Comparison of ENCODE assay signal across 10 mouse cellular contexts in the genomic region with DNA sequence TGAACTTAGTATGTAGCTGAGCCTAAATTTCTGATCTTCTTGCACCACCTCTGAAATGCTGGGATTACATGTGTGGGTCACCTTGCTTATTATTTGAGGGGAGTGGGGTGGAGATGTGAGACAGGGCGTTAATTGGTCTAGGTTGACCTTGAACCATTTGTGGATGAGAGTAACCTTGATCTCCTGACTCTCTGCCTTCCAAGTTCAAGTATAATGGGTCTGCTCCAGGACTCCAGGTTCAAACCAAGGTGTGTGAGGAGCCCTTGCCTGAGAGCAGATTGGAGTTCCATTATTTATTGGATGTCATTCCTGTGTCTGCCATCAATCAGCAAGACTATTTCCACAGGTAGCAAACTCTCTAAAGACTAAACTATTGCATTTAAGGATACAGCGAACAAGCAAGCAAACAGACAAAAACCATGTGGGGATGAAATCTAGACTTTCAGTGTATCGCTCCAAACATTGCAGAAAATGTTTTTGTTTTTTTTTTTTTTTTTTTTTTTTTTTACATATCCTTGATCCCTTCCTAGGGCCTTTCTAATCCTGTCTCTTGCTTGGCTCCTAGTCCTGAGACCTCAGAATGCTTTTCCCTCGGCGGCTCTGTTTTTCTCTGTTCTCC. TPM values are rescaled to one million over a fixed set of nuclear protein-coding genes. Genes with fewer than 3 reads are reported as not detected.
DNase-seq lines count a peak whose midpoint lies in the region; ATAC-seq and TF ChIP-seq lines count a peak whose summit lies in the region.
"Had no signal": no experiment of that assay in that cellular context is flagged by ENCODE, and none has a peak within 500 bp of the region (broad histone marks: within the 10 kb centered on the region; RNA-seq: fewer than 3 reads in every experiment).

No protein-coding gene starts in this region.

- no peaks in the 10 kb centered on the region for H3K9me3 ChIP-seq in embryonic facial prominence, embryonic 13.5 days
- no peaks in the 10 kb centered on the region for H3K9me3 ChIP-seq in intestine, embryonic 16.5 days (ENCODE audit: control insufficient read depth, low read length)
- no peaks in the 10 kb centered on the region for H3K9me3 ChIP-seq in neural tube, embryonic 12.5 days

- peaks cover 5% of the 10 kb centered on the region; the same call in 1 of the 2 replicates for H3K4me1 ChIP-seq in embryonic facial prominence, embryonic 13.5 days
- no peaks in the 10 kb centered on the region for H3K4me1 ChIP-seq in intestine, embryonic 16.5 days (ENCODE audit: control insufficient read depth, insufficient read depth, low read length)
- H3K4me1 ChIP-seq in neural tube, embryonic 12.5 days: no peaks in the 10 kb centered on the region

- ATAC-seq in embryonic facial prominence, embryonic 13.5 days (ENCODE audit: insufficient number of reproducible peaks, insufficient read depth, low FRiP score, low TSS enrichment, low read depth): no peak
- no peak for ATAC-seq in intestine, embryonic 16.5 days
- ATAC-seq in neural tube, embryonic 12.5 days (ENCODE audit: low FRiP score, low read depth): no peak

- TF ChIP-seq CTCF in layer of hippocampus, adult 2 months (conservative IDR thresholded peaks at IDR 0.05): no peak

- H3K4me2 ChIP-seq in embryonic facial prominence, embryonic 13.5 days: peak overlapping the region; percentile 98
- H3K4me2 ChIP-seq in intestine, embryonic 16.5 days (ENCODE audit: low read depth, low read length): peak overlapping the region; percentile 90
- H3K4me2 ChIP-seq in neural tube, embryonic 12.5 days (replicated peaks): peak overlapping the region; percentile 97

- no peak for DNase-seq in layer of hippocampus, adult 2 months (ENCODE audit: low spot score in 2 of 2)
- DNase-seq in layer of hippocampus, adult 9-11 months: no peak
- no peak for DNase-seq in yolk sac, embryonic 10.5 days (ENCODE audit: low spot score)
- DNase-seq in right cerebral cortex, postnatal 10 days (ENCODE audit: low spot score in 2 of 2): no peak
- DNase-seq in B cell, adult 2 months: no peak
- DNase-seq: cerebellum, adult 9-11 months had no signal

- H3K27me3 ChIP-seq in embryonic facial prominence, embryonic 13.5 days: peaks cover 48% of the 10 kb centered on the region
- peaks cover 3% of the 10 kb centered on the region; the same call in 1 of the 2 replicates for H3K27me3 ChIP-seq in intestine, embryonic 16.5 days (replicated peaks; ENCODE audit: control insufficient read depth, insufficient read depth, low read length)
- H3K27me3 ChIP-seq in neural tube, embryonic 12.5 days (replicated peaks): peaks cover 22% of the 10 kb centered on the region

- 37% methylated on average over 5 of the region's 5 CpGs for WGBS in embryonic facial prominence, embryonic 13.5 days
- WGBS in intestine, embryonic 16.5 days: 52% methylated on average over 5 of the region's 5 CpGs
- 45% methylated on average over 5 of the region's 5 CpGs for WGBS in neural tube, embryonic 12.5 days

- H3K36me3 ChIP-seq in embryonic facial prominence, embryonic 13.5 days: no peaks in the 10 kb centered on the region
- H3K36me3 ChIP-seq in intestine, embryonic 16.5 days (ENCODE audit: control insufficient read depth, insufficient read depth, low read length): no peaks in the 10 kb centered on the region
- no peaks in the 10 kb centered on the region for H3K36me3 ChIP-seq in neural tube, embryonic 12.5 days

- peak overlapping the region; percentile 76 for H3K4me3 ChIP-seq in layer of hippocampus, adult 2 months
- H3K4me3 ChIP-seq in embryonic facial prominence, embryonic 13.5 days: peak overlapping the region; percentile 56
- H3K4me3 ChIP-seq in intestine, embryonic 16.5 days (ENCODE audit: low read length): peak overlapping the region; percentile 49
- peak overlapping the region; percentile 48 for H3K4me3 ChIP-seq in neural tube, embryonic 12.5 days

- H3K9ac ChIP-seq in embryonic facial prominence, embryonic 13.5 days: peak overlapping the region; percentile 69; the same call in 1 of the 2 replicates
- H3K9ac ChIP-seq in intestine, embryonic 16.5 days (ENCODE audit: low read depth, low read length): 0 out of 2 replicates have a peak overlapping the region, but pooled peaks have one; percentile 62
- H3K9ac ChIP-seq in neural tube, embryonic 12.5 days: 0 out of 2 replicates have a peak overlapping the region, but pooled peaks have one; percentile 61

- peak overlapping the region; percentile 90 for H3K27ac ChIP-seq in layer of hippocampus, adult 2 months
- H3K27ac ChIP-seq in embryonic facial prominence, embryonic 13.5 days: no peak overlapping the region
- H3K27ac ChIP-seq in intestine, embryonic 16.5 days (ENCODE audit: low read length): no peak overlapping the region
- no peak overlapping the region for H3K27ac ChIP-seq in neural tube, embryonic 12.5 days

RNA-seq across cellular contexts. Expression of gene Lrrc2, which starts 1.7 kb away (rescaled TPM):
- total RNA-seq in layer of hippocampus, adult 2 months (2021): 1 to 10 TPM; 1.5 to 3.5 TPM
- polyA plus RNA-seq in embryonic facial prominence, embryonic 13.5 days (2015; fragmentation: Nextera tagmentation; extraction: Ambion mirVana): 0.28 and 0.62 TPM in 2 replicates
- 0.06 and 0.16 TPM in 2 replicates for polyA plus RNA-seq in intestine, embryonic 16.5 days (2015; fragmentation: Nextera tagmentation; extraction: Ambion mirVana)
- polyA plus RNA-seq in neural tube, embryonic 12.5 days (2016; fragmentation: Nextera tagmentation; extraction: Ambion mirVana): 0.41 and 0.48 TPM in 2 replicates

RNA-seq across cellular contexts. Expression of gene Tdgf1, which starts 7.1 kb away (rescaled TPM):
- under 1 TPM; 0.49 TPM for total RNA-seq in layer of hippocampus, adult 2 months (2021)
- 0.62 and 0.87 TPM in 2 replicates for polyA plus RNA-seq in embryonic facial prominence, embryonic 13.5 days (2015; fragmentation: Nextera tagmentation; extraction: Ambion mirVana)
- polyA plus RNA-seq in intestine, embryonic 16.5 days (2015; fragmentation: Nextera tagmentation; extraction: Ambion mirVana): not detected in 2 replicates
- not detected in 2 replicates for polyA plus RNA-seq in neural tube, embryonic 12.5 days (2016; fragmentation: Nextera tagmentation; extraction: Ambion mirVana)
- polyA plus RNA-seq: large intestine, adult 2 months had no signal

RNA-seq across cellular contexts. Expression of gene Fam240a, which starts 36.4 kb away (rescaled TPM):
- total RNA-seq in layer of hippocampus, adult 2 months (2021): not detected
- polyA plus RNA-seq in embryonic facial prominence, embryonic 13.5 days (2015; fragmentation: Nextera tagmentation; extraction: Ambion mirVana): not detected in 2 replicates
- not detected in 2 replicates for polyA plus RNA-seq in intestine, embryonic 16.5 days (2015; fragmentation: Nextera tagmentation; extraction: Ambion mirVana)
- polyA plus RNA-seq in neural tube, embryonic 12.5 days (2016; fragmentation: Nextera tagmentation; extraction: Ambion mirVana): not detected in 2 replicates
- polyA plus RNA-seq: large intestine, adult 2 months had no signal

RNA-seq across cellular contexts. Expression of gene Rtp3, which starts 37.3 kb away (rescaled TPM):
- under 1 TPM; 0.59 TPM for total RNA-seq in layer of hippocampus, adult 2 months (2021)
- 0.11 and 0.20 TPM in 2 replicates for polyA plus RNA-seq in embryonic facial prominence, embryonic 13.5 days (2015; fragmentation: Nextera tagmentation; extraction: Ambion mirVana)
- 0.18 and 0.55 TPM in 2 replicates for polyA plus RNA-seq in intestine, embryonic 16.5 days (2015; fragmentation: Nextera tagmentation; extraction: Ambion mirVana)
- polyA plus RNA-seq in neural tube, embryonic 12.5 days (2016; fragmentation: Nextera tagmentation; extraction: Ambion mirVana): not detected in 2 replicates
